Mouse (Mus musculus) heart, embryonic 15.5 days (tissue): Measurements from ENCODE around the gene Bmp2. TPM values are rescaled to one million over a fixed set of nuclear protein-coding genes. Genes with fewer than 3 reads are reported as not detected.

Experiments
- ATAC-seq: fragments of 200-750 bp; cut with Nextera tagmentation; replicated peaks from 2 replicates; pipeline ENCODE4 v1.8.0; 2017; ENCODE audit warnings: low read depth, moderate TSS enrichment; ENCODE audit not compliant: insufficient number of reproducible peaks, insufficient read depth, low FRiP score
- H3K27ac ChIP-seq: fragments of 300-500 bp; sonication (generic); 2 replicates; pipeline ENCODE4 v1.5.1; 2015; ENCODE audit warnings: mild to moderate bottlenecking, inconsistent platforms
- H3K27me3 ChIP-seq: fragments of 300-500 bp; sonication (generic); 2 replicates; pipeline ENCODE4 v1.6.1; 2015; ENCODE audit warnings: inconsistent platforms
- H3K36me3 ChIP-seq: fragments of 300-500 bp; sonication (generic); 2 replicates; pipeline ENCODE4 v1.6.1; 2015; ENCODE audit warnings: mild to moderate bottlenecking, inconsistent platforms
- H3K4me1 ChIP-seq: fragments of 300-500 bp; sonication (generic); replicated peaks from 2 replicates; pipeline ENCODE4 v1.6.1; 2015; ENCODE audit warnings: inconsistent platforms
- H3K4me2 ChIP-seq: fragments of 300-500 bp; sonication (generic); 2 replicates; pipeline ENCODE4 v1.6.1; 2015; ENCODE audit warnings: inconsistent platforms, mild to moderate bottlenecking, moderate library complexity
- H3K4me3 ChIP-seq: fragments of 300-500 bp; sonication (generic); 2 replicates; pipeline ENCODE4 v1.5.1; 2015; ENCODE audit warnings: mild to moderate bottlenecking, inconsistent platforms
- H3K9ac ChIP-seq: fragments of 300-500 bp; sonication (generic); 2 replicates; pipeline ENCODE4 v1.6.1; 2015; ENCODE audit warnings: mild to moderate bottlenecking, inconsistent platforms
- H3K9me3 ChIP-seq: fragments of 300-500 bp; sonication (generic); replicated peaks from 2 replicates; pipeline ENCODE4 v1.6.1; 2016; ENCODE audit warnings: inconsistent platforms
- WGBS: fragments of 180-500 bp; shearing (Covaris S2); methylation state at CpG from one replicate; pipeline ENCODE4 v1.1.7; 2015; ENCODE audit warnings: mixed read lengths; 5-methylcytosine and 5-hydroxymethylcytosine counted together
- microRNA-seq: library from miRNA; unstranded; fragments of <30 nt; microRNA quantifications from one replicate; pipeline ENCODE4, GENCODE M21; 2016
- polyA plus RNA-seq: library from polyadenylated mRNA; unstranded; fragments of >200 nt; fragmentation: Nextera tagmentation; extraction: Ambion mirVana; gene quantifications from 2 replicates; pipeline ENCODE4 v1.2.1, GENCODE M21; 2015

Gene Bmp2
- polyA plus RNA-seq, 1 experiment from 2014 or later = 10.5 TPM

DNA sequence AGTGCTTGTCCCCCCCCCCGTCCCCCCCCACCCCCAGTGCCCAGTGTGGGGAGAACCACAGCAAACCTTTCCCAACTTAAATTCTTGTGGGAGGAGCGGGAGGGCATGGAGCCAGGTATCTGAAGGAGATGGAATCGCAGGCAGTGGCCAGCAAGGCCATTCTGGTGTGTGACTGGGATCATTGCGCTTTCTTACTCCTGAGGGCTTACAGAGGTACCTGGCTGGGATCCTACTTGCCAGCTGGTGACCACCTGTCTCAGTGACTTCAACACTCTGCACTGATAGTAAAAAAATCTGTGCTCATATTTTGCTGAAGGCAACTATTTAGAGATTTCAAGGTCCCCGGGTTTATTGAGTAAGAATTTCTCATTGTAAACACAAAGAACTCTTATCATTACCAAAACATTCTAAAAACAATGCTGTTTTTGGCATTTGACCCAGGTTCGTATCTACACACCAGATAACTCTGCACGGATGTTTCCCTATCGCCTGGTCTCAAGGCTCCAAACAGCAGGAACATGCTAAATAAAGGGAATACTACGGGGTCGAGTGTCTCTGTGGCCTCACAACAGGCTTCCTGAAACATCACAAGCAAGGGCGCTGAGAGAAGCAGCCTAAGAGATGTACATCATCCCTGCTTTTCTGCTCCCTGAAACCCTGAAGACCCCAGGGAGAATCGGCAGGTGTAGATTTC lies 39.8 kb downstream of the Bmp2 start:
- Histone ChIP-seq H3K27me3 (no peaks in the 10 kb centered on the region), H3K36me3 (no peaks in the 10 kb centered on the region), H3K4me2 (no peak overlapping the region), H3K4me1 (0 out of 2 replicates have a peak, but pooled peaks cover 9% of the 10 kb centered on the region), H3K4me3 (no peak overlapping the region), H3K27ac (no peak overlapping the region), H3K9ac (no peak overlapping the region), H3K9me3 (no peaks in the 10 kb centered on the region)
- WGBS = 35% methylated on average over 12 of the region's 12 CpGs
- ATAC-seq = no peak; the same call in 1 of the 2 replicates

Small RNAs within 50 kb of the gene (microRNA-seq; reads per million reads assigned to microRNA genes)
- not detected for gene Mir3090
